Mouse (Mus musculus) olfactory bulb, adult 2 months (tissue): Measurements from ENCODE around the gene 1700020L24Rik.

ENCODE experiments used
- CTCF ChIP-seq: fragments of 200-500 bp; IDR thresholded peaks from 2 replicates; pipeline ENCODE4 v1.5.1; 2012; ENCODE audit warnings: low read depth, mild to moderate bottlenecking, low read length, moderate library complexity; ENCODE audit not compliant: insufficient read depth
- POLR2A ChIP-seq: fragments of 200-500 bp; IDR thresholded peaks from 2 replicates; pipeline ENCODE4 v1.6.1; 2012; ENCODE audit warnings: mild to moderate bottlenecking, low read depth, low read length, moderate library complexity; ENCODE audit not compliant: insufficient read depth

- no peak for TF ChIP-seq CTCF
- TF ChIP-seq POLR2A: no peak
Measured at GRCm38 (mm10) chr11:83447612-83448011, 10.1 kb downstream of the 1700020L24Rik start.
